In genomic region chr1:183200926-183201325, GRCm38 (mm10) we compare ENCODE assay signal across 19 mouse cellular contexts. TPM values are rescaled to one million over a fixed set of nuclear protein-coding genes. Genes with fewer than 3 reads are reported as not detected.
DNase-seq lines count a peak whose midpoint lies in the region; ATAC-seq and TF ChIP-seq lines count a peak whose summit lies in the region.
"Had no signal": no experiment of that assay in that cellular context is flagged by ENCODE, and none has a peak within 500 bp of the region (broad histone marks: within the 10 kb centered on the region; RNA-seq: fewer than 3 reads in every experiment).

No protein-coding gene starts in this region.

- no peak overlapping the region for H3K9ac ChIP-seq in midbrain, embryonic 14.5 days (replicated peaks; ENCODE audit: low read length)
- H3K9ac ChIP-seq: embryonic facial prominence, embryonic 12.5 days; forebrain, embryonic 13.5 days; forebrain, embryonic 15.5 days had no signal

- 42% methylated on average over 5 of the region's 5 CpGs for WGBS in thymus, adult 2 months
- WGBS in midbrain, embryonic 14.5 days, result 90% methylated on average over 5 of the region's 5 CpGs

- H3K27me3 ChIP-seq in thymus, adult 2 months (ENCODE audit: control insufficient read depth, insufficient read depth, low read length), result no peaks in the 10 kb centered on the region
- H3K27me3 ChIP-seq in midbrain, embryonic 14.5 days (ENCODE audit: control insufficient read depth, insufficient read depth, low read length), result no peaks in the 10 kb centered on the region
- H3K27me3 ChIP-seq: embryonic facial prominence, embryonic 12.5 days; forebrain, embryonic 13.5 days; forebrain, embryonic 15.5 days had no signal

- no peaks in the 10 kb centered on the region for H3K9me3 ChIP-seq in midbrain, embryonic 14.5 days (ENCODE audit: control insufficient read depth, low read length)
- H3K9me3 ChIP-seq: embryonic facial prominence, embryonic 10.5 days; embryonic facial prominence, embryonic 12.5 days; forebrain, embryonic 13.5 days; forebrain, embryonic 15.5 days had no signal

- no peak overlapping the region for H3K4me2 ChIP-seq in midbrain, embryonic 14.5 days (ENCODE audit: low read length)
- H3K4me2 ChIP-seq: embryonic facial prominence, embryonic 12.5 days; forebrain, embryonic 13.5 days; forebrain, embryonic 15.5 days had no signal

- no peak for TF ChIP-seq CTCF in thymus, adult 2 months (IDR thresholded peaks at IDR 0.05; ENCODE audit: borderline replicate concordance, control insufficient read depth, extremely low read depth, insufficient read depth, low read length, poor library complexity)

- no peaks in the 10 kb centered on the region for H3K36me3 ChIP-seq in thymus, adult 2 months (ENCODE audit: control insufficient read depth, insufficient read depth, low read length)
- no peaks in the 10 kb centered on the region for H3K36me3 ChIP-seq in midbrain, embryonic 14.5 days (ENCODE audit: control insufficient read depth, insufficient read depth, low read length)
- H3K36me3 ChIP-seq: embryonic facial prominence, embryonic 12.5 days; forebrain, embryonic 15.5 days had no signal

- no peak for ATAC-seq in midbrain, embryonic 14.5 days (ENCODE audit: low FRiP score, low TSS enrichment)
- ATAC-seq: forebrain, embryonic 13.5 days; forebrain, embryonic 15.5 days had no signal

- peak; percentile 34 for DNase-seq in thymus, adult 2 months
- DNase-seq in thymus, adult 18-20 months, result no peak
- peak; percentile 20 to 43 for DNase-seq in thymus, postnatal 10 days (ENCODE audit: low spot score in 2 of 2)
- DNase-seq in thymus, postnatal 25 days, result peak; percentile 39
- DNase-seq in ovary, postnatal 10 days (ENCODE audit: low spot score), result no peak
- no peak for DNase-seq in frontal cortex, postnatal 10 days (ENCODE audit: low spot score in 2 of 2)
- no peak for DNase-seq in midbrain, embryonic 14.5 days
- DNase-seq: adrenal gland, adult 2 months; adrenal gland, postnatal 10 days; adrenal gland, postnatal 36 days; cerebellum, adult 11-12 months; cerebellum, adult 2 months; cerebellum, adult 9-10 months; cerebellum, postnatal 10 days; cerebellum, postnatal 25 days had no signal

- no peak for TF ChIP-seq POLR2A in thymus, adult 2 months (IDR thresholded peaks at IDR 0.05; ENCODE audit: control insufficient read depth, extremely low read depth, insufficient read depth, low read length, poor library complexity)

- H3K4me1 ChIP-seq in thymus, adult 2 months (replicated peaks; ENCODE audit: control insufficient read depth, insufficient read depth, low read length), result peaks cover 5% of the 10 kb centered on the region
- H3K4me1 ChIP-seq in midbrain, embryonic 14.5 days (ENCODE audit: control insufficient read depth, insufficient read depth, low read length), result no peaks in the 10 kb centered on the region
- H3K4me1 ChIP-seq: embryonic facial prominence, embryonic 10.5 days; forebrain, embryonic 15.5 days had no signal

- H3K4me3 ChIP-seq in thymus, adult 2 months (ENCODE audit: control insufficient read depth, insufficient read depth, low read length), result no peak overlapping the region
- no peak overlapping the region for H3K4me3 ChIP-seq in midbrain, embryonic 14.5 days (replicated peaks; ENCODE audit: low read depth, low read length)
- H3K4me3 ChIP-seq: embryonic facial prominence, embryonic 10.5 days; embryonic facial prominence, embryonic 12.5 days; forebrain, embryonic 13.5 days; forebrain, embryonic 15.5 days had no signal

- H3K27ac ChIP-seq in thymus, adult 2 months (ENCODE audit: control insufficient read depth, insufficient read depth, low read length), result no peak overlapping the region
- H3K27ac ChIP-seq in midbrain, embryonic 14.5 days (replicated peaks; ENCODE audit: low read depth, low read length), result no peak overlapping the region
- H3K27ac ChIP-seq: embryonic facial prominence, embryonic 10.5 days; embryonic facial prominence, embryonic 12.5 days; forebrain, embryonic 13.5 days; forebrain, embryonic 15.5 days had no signal

RNA-seq across cellular contexts. Expression of gene Disp1, which starts 20.4 kb away (rescaled TPM):
- polyA plus RNA-seq in thymus, adult 2 months (2012; rRNA removed), result 28.9 and 29.7 TPM in 2 replicates
- polyA plus RNA-seq in midbrain, embryonic 14.5 days (2014; fragmentation: Nextera tagmentation; extraction: Ambion mirVana), result 6.0 and 9.1 TPM in 2 replicates

Comparison
In these comparisons a context has a peak if more than half of its experiments do, and no peak if none do; other contexts are left out.
1. DNase-seq: peak in thymus, adult 2 months (single experiment), thymus, postnatal 10 days (2 of 2) and thymus, postnatal 25 days (single experiment); none in thymus, adult 18-20 months (0 of 2), ovary, postnatal 10 days (single experiment), frontal cortex, postnatal 10 days (0 of 2) and midbrain, embryonic 14.5 days (single experiment).